Mouse (Mus musculus): ENCODE data around the gene 4921509C19Rik. TPM values are rescaled to one million over a fixed set of nuclear protein-coding genes. Genes with fewer than 3 reads are reported as not detected.
"Not testable (repeated sequence)": the region's sequence is repeated elsewhere in the genome, so short reads cannot be mapped to it uniquely, and the experiment has no call there.

The 4921509C19Rik gene
- polyA plus RNA-seq, 1 experiment from 2014 or later, result not detected

GRCm38 (mm10) chr2:151434971-151435370 is 41.0 kb downstream of the 4921509C19Rik start:
- H3K27ac ChIP-seq; H3K9me3 ChIP-seq; ATAC-seq (ENCODE audit: insufficient number of reproducible peaks, insufficient read depth, low FRiP score, low TSS enrichment); H3K4me3 ChIP-seq; H3K27me3 ChIP-seq; H3K4me2 ChIP-seq (replicated peaks); H3K36me3 ChIP-seq; H3K4me1 ChIP-seq; H3K9ac ChIP-seq: not testable (repeated sequence)
- WGBS, result 71% methylated on average over 4 of the region's 4 CpGs

DNA sequence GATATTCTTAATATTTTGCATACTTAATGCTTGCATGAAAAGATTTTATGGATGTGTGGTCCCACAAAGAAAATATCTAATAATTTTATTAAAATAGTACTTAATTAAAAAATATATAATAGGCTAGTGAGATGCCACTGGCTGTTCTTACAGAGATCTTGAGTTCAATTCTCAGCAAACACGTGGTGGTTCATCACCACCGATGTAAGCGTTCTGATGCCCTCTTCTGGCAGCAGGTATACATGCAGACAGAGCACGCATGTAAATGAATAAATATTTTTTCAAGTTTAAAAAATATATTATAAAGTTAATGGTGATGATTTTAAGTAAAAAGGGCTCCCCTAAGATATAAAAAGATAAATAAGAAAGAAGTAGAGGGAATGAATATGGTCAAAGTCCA is 41.8 kb downstream of the 4921509C19Rik start:
- WGBS, result 49% methylated on average over 4 of the region's 4 CpGs
- ATAC-seq (ENCODE audit: insufficient number of reproducible peaks, insufficient read depth, low FRiP score, low TSS enrichment), result not testable (repeated sequence)

More for the DNA sequence above, 41.8 kb downstream of the 4921509C19Rik start:
- not testable (repeated sequence) for H3K36me3 ChIP-seq; H3K9ac ChIP-seq; H3K4me1 ChIP-seq; H3K27ac ChIP-seq; H3K9me3 ChIP-seq; H3K27me3 ChIP-seq; H3K4me3 ChIP-seq; H3K4me2 ChIP-seq (replicated peaks)

Other genes with a start within 250 kb of the 4921509C19Rik start
- gene Nsfl1c, start 18.0 kb upstream of the 4921509C19Rik start, polyA plus RNA-seq (2016; fragmentation: Nextera tagmentation; extraction: Ambion mirVana), result 276 and 279 TPM in 2 replicates
- gene Fkbp1a, start 66.3 kb upstream of the 4921509C19Rik start, polyA plus RNA-seq (2016; fragmentation: Nextera tagmentation; extraction: Ambion mirVana), result 472 and 491 TPM in 2 replicates
- 0.59 and 1.0 TPM in 2 replicates for gene Sdcbp2, start 96.5 kb upstream of the 4921509C19Rik start, polyA plus RNA-seq (2016; fragmentation: Nextera tagmentation; extraction: Ambion mirVana)
- 1.2 and 1.9 TPM in 2 replicates for gene Snph, start 156.4 kb upstream of the 4921509C19Rik start, polyA plus RNA-seq (2016; fragmentation: Nextera tagmentation; extraction: Ambion mirVana)
- gene Rad21l, start 192.4 kb upstream of the 4921509C19Rik start, polyA plus RNA-seq (2016; fragmentation: Nextera tagmentation; extraction: Ambion mirVana), result not detected in 2 replicates
- gene Tmem74b, start 225.9 kb upstream of the 4921509C19Rik start, polyA plus RNA-seq (2016; fragmentation: Nextera tagmentation; extraction: Ambion mirVana), result 3.2 and 4.8 TPM in 2 replicates